Mouse (Mus musculus) kidney, embryonic 16.5 days (tissue): ENCODE data around the gene Hoxc6. TPM values are rescaled to one million over a fixed set of nuclear protein-coding genes. Genes with fewer than 3 reads are reported as not detected.

Experiments
- ATAC-seq: fragments of 200-750 bp; cut with Nextera tagmentation; 2 replicates; pipeline ENCODE4 v1.8.0; 2017; ENCODE audit warnings: moderate TSS enrichment; ENCODE audit not compliant: low FRiP score, low TSS enrichment
- H3K27ac ChIP-seq: fragments of 300-500 bp; sonication (generic); 2 replicates; pipeline ENCODE4 v1.5.1; 2014; ENCODE audit warnings: low read length
- H3K27me3 ChIP-seq: fragments of 300-500 bp; sonication (generic); 2 replicates; pipeline ENCODE4 v1.6.1; 2014; ENCODE audit warnings: low read length, control low read depth, mixed read lengths; ENCODE audit not compliant: insufficient read depth
- H3K36me3 ChIP-seq: fragments of 300-500 bp; sonication (generic); 2 replicates; pipeline ENCODE4 v1.6.1; 2014; ENCODE audit warnings: low read length, control low read depth, mixed read lengths; ENCODE audit not compliant: insufficient read depth
- H3K4me1 ChIP-seq: fragments of 300-500 bp; sonication (generic); 2 replicates; pipeline ENCODE4 v1.6.1; 2014; ENCODE audit warnings: low read length, control low read depth, mixed read lengths; ENCODE audit not compliant: insufficient read depth
- H3K4me2 ChIP-seq: fragments of 300-500 bp; sonication (generic); replicated peaks from 2 replicates; pipeline ENCODE4 v1.6.1; 2014; ENCODE audit warnings: low read depth, low read length
- H3K4me3 ChIP-seq: fragments of 300-500 bp; sonication (generic); 2 replicates; pipeline ENCODE4 v1.5.1; 2014; ENCODE audit warnings: mild to moderate bottlenecking, low read length
- H3K9ac ChIP-seq: fragments of 300-500 bp; sonication (generic); replicated peaks from 2 replicates; pipeline ENCODE4 v1.6.1; 2014; ENCODE audit warnings: low read length
- H3K9me3 ChIP-seq: fragments of 300-500 bp; sonication (generic); 2 replicates; pipeline ENCODE4 v1.6.1; 2016; ENCODE audit warnings: low read length, control low read depth
- WGBS: fragments of 180-500 bp; shearing (Covaris S2); extraction: QIAGEN DNeasy Blood & Tissue Kit; methylation state at CpG from one replicate; pipeline ENCODE4 v1.1.7; 2014; 5-methylcytosine and 5-hydroxymethylcytosine counted together
- polyA plus RNA-seq: library from polyadenylated mRNA; unstranded; fragments of >200 nt; fragmentation: Nextera tagmentation; extraction: Ambion mirVana; gene quantifications from 2 replicates; pipeline ENCODE4 v1.2.1, GENCODE M21; 2015

The Hoxc6 gene
- 7.6 and 11.0 TPM in 2 replicates for polyA plus RNA-seq

GRCm38 (mm10) chr15:102997939-102998355 lies at the start of gene Hoxc6:
Gene Hoxc6 (plus strand): TSS chr15:102998257.
- Histone ChIP-seq H3K4me3 (peak within 1 kb of the TSS; percentile 63), H3K27ac (peak within 1 kb of the TSS; percentile 97), H3K4me1 (peaks cover 57% of the 10 kb centered on the region), H3K9ac (peak within 1 kb of the TSS; percentile 90), H3K27me3 (peaks cover 41% of the 10 kb centered on the region), H3K4me2 (peak within 1 kb of the TSS; percentile 71), H3K9me3 (no peaks in the 10 kb centered on the region), H3K36me3 (no peaks in the 10 kb centered on the region)
- peak; percentile 40 for ATAC-seq
- WGBS: under 1% methylated on average over 19 of the region's 19 CpGs

- H3K9me3 ChIP-seq: no peaks in the 10 kb centered on the region
- H3K4me3 ChIP-seq: no peak overlapping the region
- H3K36me3 ChIP-seq: no peaks in the 10 kb centered on the region
- no peak overlapping the region for H3K9ac ChIP-seq
- H3K27me3 ChIP-seq: peaks cover 96% of the 10 kb centered on the region
- H3K4me2 ChIP-seq: no peak overlapping the region
- H3K4me1 ChIP-seq: no peaks in the 10 kb centered on the region
- ATAC-seq: no peak
- 31% methylated on average over 2 of the region's 2 CpGs for WGBS
- H3K27ac ChIP-seq: no peak overlapping the region
Observed at GRCm38 (mm10) chr15:102948842-102949241, 49.2 kb upstream of the Hoxc6 start.

- Histone ChIP-seq H3K36me3 (no peaks in the 10 kb centered on the region), H3K27me3 (peaks cover 95% of the 10 kb centered on the region), H3K9me3 (no peaks in the 10 kb centered on the region), H3K9ac (no peak overlapping the region), H3K4me2 (no peak overlapping the region), H3K4me1 (no peaks in the 10 kb centered on the region), H3K4me3 (no peak overlapping the region), H3K27ac (no peak overlapping the region)
- ATAC-seq: no peak
- 6% methylated on average over 20 of the region's 20 CpGs for WGBS
Observed at GRCm38 (mm10) chr15:102949696-102950095, 48.4 kb upstream of the Hoxc6 start.

GRCm38 (mm10) chr15:102950877-102951276 lies 47.2 kb upstream of the Hoxc6 start:
- Histone ChIP-seq H3K27ac (no peak overlapping the region), H3K9ac (no peak overlapping the region), H3K9me3 (no peaks in the 10 kb centered on the region), H3K4me1 (0 out of 2 replicates have a peak, but pooled peaks cover 4% of the 10 kb centered on the region), H3K36me3 (no peaks in the 10 kb centered on the region), H3K4me3 (no peak overlapping the region), H3K4me2 (no peak overlapping the region), H3K27me3 (peaks cover 84% of the 10 kb centered on the region)
- WGBS: 26% methylated on average over 2 of the region's 2 CpGs
- ATAC-seq: no peak

GRCm38 (mm10) chr15:102953561-102953960 lies 44.5 kb upstream of the Hoxc6 start:
- Histone ChIP-seq H3K4me3 (0 out of 2 replicates have a peak overlapping the region, but pooled peaks have one; percentile 14), H3K27ac (no peak overlapping the region), H3K27me3 (peaks cover 73% of the 10 kb centered on the region), H3K9me3 (no peaks in the 10 kb centered on the region), H3K4me1 (peaks cover 30% of the 10 kb centered on the region), H3K36me3 (no peaks in the 10 kb centered on the region), H3K4me2 (peak overlapping the region; percentile 83), H3K9ac (no peak overlapping the region)
- WGBS: 35% methylated on average over 6 of the region's 6 CpGs
- ATAC-seq: no peak

- Histone ChIP-seq H3K36me3 (no peaks in the 10 kb centered on the region), H3K9ac (peak within 1 kb of the TSS; percentile 88), H3K4me1 (peaks cover 33% of the 10 kb centered on the region), H3K4me2 (peak within 1 kb of the TSS; percentile 83), H3K27me3 (peaks cover 65% of the 10 kb centered on the region), H3K4me3 (peak within 1 kb of the TSS; percentile 62), H3K9me3 (no peaks in the 10 kb centered on the region), H3K27ac (peak within 1 kb of the TSS; percentile 91)
- WGBS: under 1% methylated on average over 57 of the region's 57 CpGs
- ATAC-seq: peak; percentile 25; the same call in 1 of the 2 replicates
Observed at GRCm38 (mm10) chr15:102954192-102955006, 43.7 kb upstream of the Hoxc6 start, which contains the start of gene Hoxc11. Gene Hoxc11 (plus strand): TSS chr15:102954427.

GRCm38 (mm10) chr15:102955007-102955382 lies 43.1 kb upstream of the Hoxc6 start:
- Histone ChIP-seq H3K9ac (peak overlapping the region; percentile 88), H3K4me3 (peak overlapping the region; percentile 62), H3K36me3 (no peaks in the 10 kb centered on the region), H3K27me3 (peaks cover 59% of the 10 kb centered on the region), H3K4me2 (peak overlapping the region; percentile 83), H3K9me3 (no peaks in the 10 kb centered on the region), H3K27ac (peak overlapping the region; percentile 91), H3K4me1 (peaks cover 35% of the 10 kb centered on the region)
- peak; percentile 20; the same call in 1 of the 2 replicates for ATAC-seq
- under 1% methylated on average over 28 of the region's 28 CpGs for WGBS

GRCm38 (mm10) chr15:102955833-102956640 lies 42.0 kb upstream of the Hoxc6 start:
- ATAC-seq: peak; percentile 23; the same call in 1 of the 2 replicates
- peaks cover 50% of the 10 kb centered on the region for H3K27me3 ChIP-seq
- H3K36me3 ChIP-seq: no peaks in the 10 kb centered on the region
- peak overlapping the region; percentile 62 for H3K4me3 ChIP-seq
- no peaks in the 10 kb centered on the region for H3K9me3 ChIP-seq
- H3K9ac ChIP-seq: peak overlapping the region; percentile 88
- peak overlapping the region; percentile 83 for H3K4me2 ChIP-seq
- peak overlapping the region; percentile 91 for H3K27ac ChIP-seq
- under 1% methylated on average over 39 of the region's 40 CpGs for WGBS
- H3K4me1 ChIP-seq: peaks cover 43% of the 10 kb centered on the region

- H3K4me3 ChIP-seq: peak overlapping the region; percentile 62
- peak overlapping the region; percentile 88 for H3K9ac ChIP-seq
- 12% methylated on average over 12 of the region's 12 CpGs for WGBS
- ATAC-seq: 0 out of 2 replicates have a peak, but pooled peaks have one; percentile 5
- no peaks in the 10 kb centered on the region for H3K9me3 ChIP-seq
- peaks cover 44% of the 10 kb centered on the region for H3K27me3 ChIP-seq
- peak overlapping the region; percentile 83 for H3K4me2 ChIP-seq
- no peaks in the 10 kb centered on the region for H3K36me3 ChIP-seq
- H3K4me1 ChIP-seq: peaks cover 46% of the 10 kb centered on the region
- peak overlapping the region; percentile 91 for H3K27ac ChIP-seq
Observed at GRCm38 (mm10) chr15:102956906-102957305, 41.2 kb upstream of the Hoxc6 start.
